In the genomic region with DNA sequence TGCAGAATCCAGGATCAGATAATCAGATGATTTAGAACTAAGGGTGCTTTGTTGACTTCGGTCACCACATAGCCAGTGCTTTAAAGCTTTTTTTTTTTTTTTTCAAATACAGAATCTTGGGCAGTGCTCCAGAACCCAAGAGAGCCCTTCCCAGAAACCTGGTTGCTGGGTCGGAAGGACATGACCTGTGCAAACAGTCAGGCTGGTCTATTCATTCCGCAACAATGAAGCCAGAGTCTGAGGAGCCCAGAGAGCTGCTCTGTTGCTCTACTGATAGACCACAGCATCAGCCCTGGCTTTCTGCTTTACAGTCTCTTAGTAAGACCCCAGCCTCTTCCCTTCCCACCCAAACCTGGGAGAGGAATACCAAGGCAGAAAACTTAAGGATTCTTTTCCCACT, we compare ENCODE assay signal across 23 mouse cellular contexts.
DNase-seq lines count a peak whose midpoint lies in the region; ATAC-seq and TF ChIP-seq lines count a peak whose summit lies in the region.
"Had no signal": no experiment of that assay in that cellular context is flagged by ENCODE, and none has a peak within 500 bp of the region (broad histone marks: within the 10 kb centered on the region; RNA-seq: fewer than 3 reads in every experiment).

No protein-coding gene starts in this region.

- no peak overlapping the region for H3K4me3 ChIP-seq in lung, postnatal 0 days (ENCODE audit: low read depth, low read length)
- H3K4me3 ChIP-seq in lung, adult 2 months (replicated peaks; ENCODE audit: extremely low read depth, low read depth, low read length): no peak overlapping the region
- no peak overlapping the region for H3K4me3 ChIP-seq in stomach, postnatal 0 days (ENCODE audit: low read depth, low read length)
- no peak overlapping the region for H3K4me3 ChIP-seq in hindbrain, embryonic 16.5 days (ENCODE audit: low read length)
- H3K4me3 ChIP-seq: heart, adult 2 months; heart, embryonic 10.5 days; heart, embryonic 13.5 days had no signal

- no peak for TF ChIP-seq CTCF in lung, postnatal 0 days (IDR thresholded peaks at IDR 0.05)
- TF ChIP-seq CTCF in lung, adult 2 months (IDR thresholded peaks at IDR 0.05; ENCODE audit: insufficient read depth, low read length): no peak
- no peak for TF ChIP-seq CTCF in stomach, postnatal 0 days (IDR thresholded peaks at IDR 0.05; ENCODE audit: low read depth)

- WGBS in lung, postnatal 0 days: 52% methylated on average over 3 of the region's 3 CpGs
- WGBS in lung, adult 2 months: 53% methylated on average over 3 of the region's 3 CpGs
- WGBS in stomach, postnatal 0 days: 71% methylated on average over 3 of the region's 3 CpGs
- 51% methylated on average over 3 of the region's 3 CpGs for WGBS in hindbrain, embryonic 16.5 days

- no peak for TF ChIP-seq POLR2A in lung, adult 2 months (IDR thresholded peaks at IDR 0.05; ENCODE audit: borderline replicate concordance, extremely low read depth, low read depth, low read length)

- H3K9ac ChIP-seq in lung, postnatal 0 days (replicated peaks; ENCODE audit: low read depth): no peak overlapping the region
- no peak overlapping the region for H3K9ac ChIP-seq in stomach, postnatal 0 days (ENCODE audit: low read length)
- H3K9ac ChIP-seq in hindbrain, embryonic 16.5 days (ENCODE audit: low read depth, low read length): no peak overlapping the region
- H3K9ac ChIP-seq: forebrain, postnatal 0 days; heart, embryonic 13.5 days; hindbrain, embryonic 14.5 days had no signal

- H3K4me2 ChIP-seq in lung, postnatal 0 days (replicated peaks; ENCODE audit: low read depth, low read length): no peak overlapping the region
- no peak overlapping the region for H3K4me2 ChIP-seq in stomach, postnatal 0 days (replicated peaks; ENCODE audit: low read depth)
- H3K4me2 ChIP-seq in hindbrain, embryonic 16.5 days (ENCODE audit: low read length): no peak overlapping the region
- H3K4me2 ChIP-seq: heart, embryonic 13.5 days; hindbrain, embryonic 14.5 days had no signal

- 0 out of 2 replicates have a peak, but pooled peaks have one; percentile 14 for TF ChIP-seq EP300 in lung, postnatal 0 days (IDR thresholded peaks at IDR 0.05)
- no peak for TF ChIP-seq EP300 in stomach, postnatal 0 days (optimal IDR thresholded peaks at IDR 0.05)

- no peaks in the 10 kb centered on the region; the same call in 1 of the 2 replicates for H3K4me1 ChIP-seq in lung, postnatal 0 days (ENCODE audit: insufficient read depth, low read depth, low read length)
- H3K4me1 ChIP-seq in lung, adult 2 months (ENCODE audit: control insufficient read depth, insufficient read depth, low read length): no peaks in the 10 kb centered on the region
- no peaks in the 10 kb centered on the region for H3K4me1 ChIP-seq in stomach, postnatal 0 days (replicated peaks; ENCODE audit: control insufficient read depth, insufficient read depth)
- H3K4me1 ChIP-seq in hindbrain, embryonic 16.5 days (ENCODE audit: control insufficient read depth, insufficient read depth, low read depth, low read length): peaks cover 10% of the 10 kb centered on the region

- H3K27me3 ChIP-seq in lung, postnatal 0 days (replicated peaks; ENCODE audit: insufficient read depth, low read length): no peaks in the 10 kb centered on the region
- no peaks in the 10 kb centered on the region for H3K27me3 ChIP-seq in stomach, postnatal 0 days (ENCODE audit: control insufficient read depth, insufficient read depth, low read length)
- H3K27me3 ChIP-seq in hindbrain, embryonic 16.5 days (replicated peaks; ENCODE audit: control insufficient read depth, insufficient read depth, low read length): no peaks in the 10 kb centered on the region
- H3K27me3 ChIP-seq: heart, embryonic 13.5 days had no signal

- DNase-seq in lung, postnatal 0 days (ENCODE audit: low spot score): peak; percentile 48
- DNase-seq in lung, adult 2 months: no peak
- DNase-seq in urinary bladder, postnatal 14 days (ENCODE audit: low spot score): peak; percentile 31
- no peak for DNase-seq in urinary bladder, postnatal 25 days (ENCODE audit: low spot score)
- DNase-seq in NIH3T3 (ENCODE audit: low read depth): peak; percentile 37
- peak; percentile 29 for DNase-seq in stomach, postnatal 0 days (ENCODE audit: low spot score)
- DNase-seq in T-cell, adult 2 months (ENCODE audit: low spot score): no peak
- DNase-seq: adrenal gland, postnatal 10 days; adrenal gland, postnatal 36 days; cerebellum, adult 18-20 months; cerebellum, adult 9-10 months; cerebellum, postnatal 14 days; forebrain, postnatal 0 days; gastrocnemius, postnatal 25 days; heart, adult 2 months; heart, postnatal 14 days; heart, postnatal 4 days had no signal

- no peak overlapping the region for H3K27ac ChIP-seq in lung, postnatal 0 days (ENCODE audit: low read length)
- no peak overlapping the region for H3K27ac ChIP-seq in stomach, postnatal 0 days (replicated peaks)
- no peak overlapping the region for H3K27ac ChIP-seq in hindbrain, embryonic 16.5 days (ENCODE audit: low read depth, low read length)
- H3K27ac ChIP-seq: heart, adult 2 months; heart, embryonic 10.5 days; heart, embryonic 13.5 days; hindbrain, embryonic 14.5 days had no signal

- no peaks in the 10 kb centered on the region for H3K36me3 ChIP-seq in lung, postnatal 0 days (ENCODE audit: insufficient read depth, low read length)
- H3K36me3 ChIP-seq in stomach, postnatal 0 days (ENCODE audit: control insufficient read depth, insufficient read depth, low read length): no peaks in the 10 kb centered on the region
- H3K36me3 ChIP-seq in hindbrain, embryonic 16.5 days (ENCODE audit: control insufficient read depth, insufficient read depth, low read length): no peaks in the 10 kb centered on the region
- H3K36me3 ChIP-seq: heart, embryonic 10.5 days; heart, embryonic 13.5 days had no signal

- peak; percentile 55 for ATAC-seq in lung, postnatal 0 days
- peak; percentile 76 for ATAC-seq in stomach, postnatal 0 days (ENCODE audit: low FRiP score, low TSS enrichment)
- ATAC-seq in hindbrain, embryonic 16.5 days: no peak
- ATAC-seq: activated CD4-positive, CD25-positive, alpha-beta regulatory T cell, adult 4 months; forebrain, embryonic 14.5 days; forebrain, postnatal 0 days had no signal

- no peaks in the 10 kb centered on the region for H3K9me3 ChIP-seq in lung, postnatal 0 days (ENCODE audit: low read length)
- H3K9me3 ChIP-seq in stomach, postnatal 0 days (ENCODE audit: control insufficient read depth, low read length): no peaks in the 10 kb centered on the region
- H3K9me3 ChIP-seq in hindbrain, embryonic 16.5 days (ENCODE audit: control insufficient read depth, low read length): no peaks in the 10 kb centered on the region
- H3K9me3 ChIP-seq: heart, embryonic 10.5 days; heart, embryonic 13.5 days had no signal

Comparison
In these comparisons a context has a peak if more than half of its experiments do, and no peak if none do; other contexts are left out.
1. DNase-seq: peak in lung, postnatal 0 days (single experiment), urinary bladder, postnatal 14 days (single experiment), NIH3T3 (single experiment) and stomach, postnatal 0 days (single experiment); none in lung, adult 2 months (single experiment), urinary bladder, postnatal 25 days (single experiment) and T-cell, adult 2 months (single experiment).